In genomic region chr10:3649983-3650382, GRCm38 (mm10) we compare ENCODE assay signal across 25 mouse cellular contexts.
"Had no signal": no experiment of that assay in that cellular context is flagged by ENCODE, and none has a peak within 500 bp of the region (broad histone marks: within the 10 kb centered on the region; RNA-seq: fewer than 3 reads in every experiment).

No protein-coding gene starts in this region.

- H3K4me1 ChIP-seq: forebrain, embryonic 15.5 days; heart, embryonic 13.5 days; heart, embryonic 15.5 days; hindbrain, embryonic 13.5 days; hindbrain, embryonic 15.5 days; limb, embryonic 15.5 days had no signal

- H3K36me3 ChIP-seq: forebrain, embryonic 15.5 days; heart, embryonic 13.5 days; heart, embryonic 15.5 days; hindbrain, embryonic 13.5 days; hindbrain, embryonic 15.5 days; kidney, embryonic 15.5 days; limb, embryonic 13.5 days; limb, embryonic 15.5 days had no signal

- DNase-seq: forebrain, postnatal 0 days; gastrocnemius, adult 2 months; gastrocnemius, postnatal 14 days; gastrocnemius, postnatal 36 days; heart, adult 2 months; heart, postnatal 14 days; heart, postnatal 36 days; kidney, adult 11 months; kidney, adult 2 months; kidney, adult 9 months; kidney, postnatal 14 days; kidney, postnatal 36 days; layer of hippocampus, adult 9-11 months; layer of hippocampus, postnatal 36 days had no signal

- H3K27ac ChIP-seq: forebrain, embryonic 15.5 days; gastrocnemius, adult 2 months; heart, adult 2 months; heart, embryonic 13.5 days; heart, embryonic 15.5 days; hindbrain, embryonic 13.5 days; hindbrain, embryonic 15.5 days; hindbrain, postnatal 0 days; kidney, embryonic 15.5 days; kidney, postnatal 0 days; limb, embryonic 13.5 days; limb, embryonic 15.5 days had no signal

- ATAC-seq: forebrain, embryonic 15.5 days; forebrain, postnatal 0 days had no signal

- H3K9ac ChIP-seq: forebrain, embryonic 15.5 days; forebrain, postnatal 0 days; heart, embryonic 13.5 days; heart, embryonic 15.5 days; hindbrain, embryonic 13.5 days; hindbrain, embryonic 15.5 days; kidney, embryonic 15.5 days; limb, embryonic 13.5 days; limb, embryonic 15.5 days had no signal

- H3K4me3 ChIP-seq: forebrain, embryonic 15.5 days; gastrocnemius, adult 2 months; heart, adult 2 months; heart, embryonic 13.5 days; heart, embryonic 15.5 days; hindbrain, embryonic 13.5 days; hindbrain, embryonic 15.5 days; kidney, embryonic 15.5 days; limb, embryonic 13.5 days; limb, embryonic 15.5 days had no signal

- H3K4me2 ChIP-seq: forebrain, embryonic 15.5 days; heart, embryonic 11.5 days; heart, embryonic 13.5 days; heart, embryonic 15.5 days; hindbrain, embryonic 13.5 days; hindbrain, embryonic 15.5 days; kidney, embryonic 15.5 days; limb, embryonic 13.5 days; limb, embryonic 15.5 days had no signal

- H3K27me3 ChIP-seq: forebrain, embryonic 15.5 days; heart, embryonic 13.5 days; heart, embryonic 15.5 days; hindbrain, embryonic 13.5 days; hindbrain, embryonic 15.5 days; kidney, embryonic 15.5 days; limb, embryonic 13.5 days; limb, embryonic 15.5 days had no signal

- H3K9me3 ChIP-seq: forebrain, embryonic 15.5 days; heart, embryonic 13.5 days; heart, embryonic 15.5 days; hindbrain, embryonic 13.5 days; hindbrain, embryonic 15.5 days; kidney, embryonic 15.5 days; limb, embryonic 13.5 days; limb, embryonic 15.5 days had no signal
